Comparison of ENCODE assay signal across 8 mouse cellular contexts in genomic region chr6:93543354-93544129, GRCm38 (mm10).
DNase-seq lines count a peak whose midpoint lies in the region; ATAC-seq lines count a peak whose summit lies in the region.

No protein-coding gene starts in this region.

- H3K4me3 ChIP-seq in embryonic facial prominence, embryonic 11.5 days (ENCODE audit: low read depth, low read length), result no peak overlapping the region
- no peak overlapping the region for H3K4me3 ChIP-seq in embryonic facial prominence, embryonic 10.5 days
- H3K4me3 ChIP-seq in neural tube, embryonic 15.5 days (replicated peaks), result no peak overlapping the region
- peak overlapping the region; percentile 28 for H3K4me3 ChIP-seq in kidney, embryonic 15.5 days (replicated peaks)
- H3K4me3 ChIP-seq in stomach, embryonic 15.5 days (replicated peaks), result no peak overlapping the region; the same call in 1 of the 2 replicates

- no peak overlapping the region for H3K9ac ChIP-seq in embryonic facial prominence, embryonic 11.5 days (replicated peaks; ENCODE audit: low read length)
- H3K9ac ChIP-seq in neural tube, embryonic 15.5 days (replicated peaks), result no peak overlapping the region
- no peak overlapping the region for H3K9ac ChIP-seq in kidney, embryonic 15.5 days
- no peak overlapping the region for H3K9ac ChIP-seq in stomach, embryonic 15.5 days

- no peak for ATAC-seq in embryonic facial prominence, embryonic 11.5 days (replicated peaks; ENCODE audit: insufficient number of reproducible peaks, low FRiP score, low TSS enrichment, low read depth)
- no peak; the same call in 1 of the 2 replicates for ATAC-seq in neural tube, embryonic 15.5 days (ENCODE audit: low FRiP score)
- ATAC-seq in kidney, embryonic 15.5 days (replicated peaks; ENCODE audit: low FRiP score), result peak; percentile 60; the same call in 1 of the 2 replicates
- ATAC-seq in stomach, embryonic 15.5 days (ENCODE audit: insufficient read depth, low FRiP score, low read depth), result no peak
- no peak for ATAC-seq in erythroid progenitor cell, adult 5-6 weeks (replicated peaks; ENCODE audit: low FRiP score, poor library complexity, severe bottlenecking)

- H3K36me3 ChIP-seq in embryonic facial prominence, embryonic 11.5 days (replicated peaks; ENCODE audit: control insufficient read depth, insufficient read depth, low read depth, low read length), result no peaks in the 10 kb centered on the region
- no peaks in the 10 kb centered on the region for H3K36me3 ChIP-seq in embryonic facial prominence, embryonic 10.5 days (replicated peaks)
- no peaks in the 10 kb centered on the region for H3K36me3 ChIP-seq in neural tube, embryonic 15.5 days
- H3K36me3 ChIP-seq in kidney, embryonic 15.5 days, result no peaks in the 10 kb centered on the region
- no peaks in the 10 kb centered on the region for H3K36me3 ChIP-seq in stomach, embryonic 15.5 days

- WGBS in embryonic facial prominence, embryonic 11.5 days, result 38% methylated on average over 15 of the region's 15 CpGs
- 46% methylated on average over 15 of the region's 15 CpGs for WGBS in embryonic facial prominence, embryonic 10.5 days
- WGBS in neural tube, embryonic 15.5 days, result 41% methylated on average over 15 of the region's 15 CpGs
- WGBS in kidney, embryonic 15.5 days, result 31% methylated on average over 15 of the region's 15 CpGs
- 36% methylated on average over 15 of the region's 15 CpGs for WGBS in stomach, embryonic 15.5 days

- no peak overlapping the region for H3K4me2 ChIP-seq in embryonic facial prominence, embryonic 11.5 days (ENCODE audit: low read depth, low read length)
- peak overlapping the region; percentile 5; the same call in 1 of the 2 replicates for H3K4me2 ChIP-seq in neural tube, embryonic 15.5 days
- peak overlapping the region; percentile 51 for H3K4me2 ChIP-seq in kidney, embryonic 15.5 days
- peak overlapping the region; percentile 32 for H3K4me2 ChIP-seq in stomach, embryonic 15.5 days

- H3K4me1 ChIP-seq in embryonic facial prominence, embryonic 11.5 days (ENCODE audit: control insufficient read depth, insufficient read depth, low read length), result no peaks in the 10 kb centered on the region
- H3K4me1 ChIP-seq in embryonic facial prominence, embryonic 10.5 days, result peaks cover 14% of the 10 kb centered on the region; the same call in 1 of the 2 replicates
- H3K4me1 ChIP-seq in neural tube, embryonic 15.5 days, result peaks cover 5% of the 10 kb centered on the region
- H3K4me1 ChIP-seq in kidney, embryonic 15.5 days, result peaks cover 14% of the 10 kb centered on the region
- H3K4me1 ChIP-seq in stomach, embryonic 15.5 days, result no peaks in the 10 kb centered on the region

- H3K27ac ChIP-seq in embryonic facial prominence, embryonic 11.5 days (replicated peaks; ENCODE audit: low read depth, low read length), result no peak overlapping the region
- H3K27ac ChIP-seq in embryonic facial prominence, embryonic 10.5 days (replicated peaks), result no peak overlapping the region
- no peak overlapping the region for H3K27ac ChIP-seq in neural tube, embryonic 15.5 days (replicated peaks)
- peak overlapping the region; percentile 54; the same call in 1 of the 2 replicates for H3K27ac ChIP-seq in kidney, embryonic 15.5 days
- no peak overlapping the region for H3K27ac ChIP-seq in stomach, embryonic 15.5 days

- H3K9me3 ChIP-seq in embryonic facial prominence, embryonic 11.5 days (replicated peaks; ENCODE audit: control insufficient read depth, low read length), result no peaks in the 10 kb centered on the region
- no peaks in the 10 kb centered on the region for H3K9me3 ChIP-seq in embryonic facial prominence, embryonic 10.5 days
- H3K9me3 ChIP-seq in neural tube, embryonic 15.5 days (replicated peaks), result no peaks in the 10 kb centered on the region
- no peaks in the 10 kb centered on the region for H3K9me3 ChIP-seq in kidney, embryonic 15.5 days (replicated peaks)
- H3K9me3 ChIP-seq in stomach, embryonic 15.5 days, result no peaks in the 10 kb centered on the region

- no peaks in the 10 kb centered on the region for H3K27me3 ChIP-seq in embryonic facial prominence, embryonic 11.5 days (ENCODE audit: control insufficient read depth, insufficient read depth, low read length)
- H3K27me3 ChIP-seq in embryonic facial prominence, embryonic 10.5 days (replicated peaks; ENCODE audit: low read depth, poor library complexity, severe bottlenecking), result no peaks in the 10 kb centered on the region
- H3K27me3 ChIP-seq in neural tube, embryonic 15.5 days (replicated peaks), result no peaks in the 10 kb centered on the region
- no peaks in the 10 kb centered on the region for H3K27me3 ChIP-seq in kidney, embryonic 15.5 days
- H3K27me3 ChIP-seq in stomach, embryonic 15.5 days (replicated peaks), result no peaks in the 10 kb centered on the region

- DNase-seq in embryonic facial prominence, embryonic 11.5 days (ENCODE audit: low spot score), result peak; percentile 32
- DNase-seq in embryonic facial prominence, embryonic 10.5 days (ENCODE audit: low spot score), result no peak
- no peak for DNase-seq in neural tube, embryonic 10.5 days (ENCODE audit: extremely low spot score, low spot score)
- no peak for DNase-seq in B cell, adult 2 months
